Mouse (Mus musculus) gastrocnemius, adult 2 months (tissue): ENCODE data around the gene Chrne. TPM values are rescaled to one million over a fixed set of nuclear protein-coding genes. Genes with fewer than 3 reads are reported as not detected.

Experiments
- DNase-seq: peaks from one replicate; pipeline ENCODE4 v3.0.0; 2022
- H3K27ac ChIP-seq: fragments of 200-600 bp; 2 replicates; pipeline ENCODE4 v1.8.1; 2022; ENCODE audit warnings: mild to moderate bottlenecking
- H3K4me3 ChIP-seq: fragments of 200-600 bp; 2 replicates; pipeline ENCODE4 v1.8.1; 2022; ENCODE audit warnings: mild to moderate bottlenecking, moderate library complexity
- CTCF ChIP-seq: fragments of 200-600 bp; IDR thresholded peaks from 2 replicates; pipeline ENCODE4 v1.8.1; 2022; ENCODE audit warnings: antibody characterized with exemption, mild to moderate bottlenecking, moderate library complexity
- intact Hi-C: fragments of 180-260 bp; cut with DNase I; formaldehyde crosslinking; loops from one replicate; pipeline ENCODE4 v1.15.1; 2025
- total RNA-seq, 2 experiments: library from RNA; stranded (reverse); gene quantifications; 2 replicates each; pipeline ENCODE4 v1.2.3; 2021

Chrne gene
- total RNA-seq, 2 experiments from 2014 or later, result 11.0 to 18.4 TPM

DNA sequence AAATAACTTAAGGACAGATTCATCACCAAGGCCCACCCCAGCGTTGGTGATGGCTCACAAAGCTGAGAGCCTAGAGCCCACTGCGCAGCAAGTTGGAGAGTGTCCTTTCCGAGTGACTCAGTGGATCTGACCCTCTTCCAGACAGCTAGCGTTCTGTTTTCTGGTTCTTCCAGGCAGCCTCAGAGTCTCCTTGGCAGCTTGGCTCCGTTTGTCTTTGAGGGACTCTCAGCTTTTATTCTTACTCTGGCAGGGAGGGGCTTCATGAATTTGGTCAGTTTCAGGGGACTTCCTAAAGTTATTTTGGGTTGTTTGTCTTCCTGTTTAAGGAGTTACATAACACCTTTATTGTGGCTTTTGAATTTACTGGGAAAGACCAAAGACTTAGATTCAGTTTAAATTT, 32.1 kb downstream of the Chrne start:
- intact Hi-C loops, result no loop called here
- TF ChIP-seq CTCF, result no peak
- Histone ChIP-seq H3K27ac (peak overlapping the region; percentile 79), H3K4me3 (no peak overlapping the region)
- DNase-seq, result no peak

GRCm38 (mm10) chr11:70586261-70586660, 32.8 kb downstream of the Chrne start:
- intact Hi-C loops, result no loop called here
- TF ChIP-seq CTCF, result no peak
- no peak for DNase-seq
- no peak overlapping the region for H3K4me3 ChIP-seq
- H3K27ac ChIP-seq, result peak overlapping the region; percentile 79

- Histone ChIP-seq H3K4me3 (peak overlapping the region; percentile 15; the same call in 1 of the 2 replicates), H3K27ac (peak overlapping the region; percentile 79)
- intact Hi-C loops, result no loop called here
- DNase-seq, result peak; percentile 84
- no peak for TF ChIP-seq CTCF
Observed at GRCm38 (mm10) chr11:70585457-70585856, 33.6 kb downstream of the Chrne start.

DNA sequence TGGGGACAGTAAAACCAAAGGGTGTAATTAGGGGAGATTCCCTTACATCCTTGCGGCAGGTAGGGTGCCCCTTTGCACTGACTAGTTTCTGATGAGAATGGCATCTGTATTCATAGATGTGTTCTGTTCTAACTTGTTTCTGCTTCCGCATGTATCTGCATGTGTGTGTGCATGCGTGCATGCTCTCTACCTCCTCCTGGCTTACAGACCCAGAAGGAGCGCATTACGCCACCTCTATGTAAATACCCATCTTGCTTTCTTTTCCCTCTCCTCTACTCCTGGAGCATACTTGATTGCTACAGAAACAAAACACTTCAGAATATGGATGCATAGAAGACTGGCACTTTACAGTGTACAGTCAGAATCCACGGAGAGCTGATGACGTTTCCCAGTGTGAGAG, 35.2 kb downstream of the Chrne start:
- TF ChIP-seq CTCF, result no peak
- H3K4me3 ChIP-seq, result no peak overlapping the region
- no peak for DNase-seq
- intact Hi-C loops, result no loop called here
- H3K27ac ChIP-seq, result peak overlapping the region; percentile 57; the same call in 1 of the 2 replicates

DNA sequence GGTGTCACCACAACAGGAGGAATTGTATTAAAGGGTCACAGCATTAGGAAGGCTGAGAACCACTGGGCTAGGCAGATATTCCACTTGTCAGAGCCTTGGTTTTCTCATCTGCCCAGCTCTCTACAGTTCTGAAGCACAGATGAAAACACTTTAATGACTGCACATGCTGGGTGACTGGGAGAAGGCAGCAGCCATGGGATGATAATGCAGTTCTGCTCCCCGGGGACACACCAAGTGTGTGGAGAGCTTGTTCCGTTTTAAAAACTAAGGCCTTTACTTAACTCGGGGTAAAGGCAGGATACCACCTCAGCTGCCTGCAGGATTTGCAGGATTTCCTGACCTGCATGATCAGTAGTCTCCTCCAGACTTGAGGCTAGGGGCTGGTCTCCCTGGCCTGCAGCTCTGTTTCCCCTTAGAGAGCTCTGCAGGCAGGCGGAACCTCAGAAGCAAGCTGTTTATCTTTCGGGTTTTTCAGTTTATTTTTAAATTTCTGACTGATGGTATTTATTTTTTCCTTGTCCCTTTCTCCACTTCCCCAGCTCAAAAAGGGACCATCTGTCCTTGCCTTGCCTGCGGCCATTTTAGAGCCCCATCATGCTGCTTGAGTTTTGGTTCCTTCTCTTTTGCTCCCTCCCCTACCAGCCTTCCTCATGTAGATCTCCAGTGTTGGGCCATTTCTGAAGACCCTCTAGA, 35.8 kb downstream of the Chrne start:
- TF ChIP-seq CTCF, result no peak
- Histone ChIP-seq H3K27ac (peak overlapping the region; percentile 57), H3K4me3 (no peak overlapping the region)
- DNase-seq, result no peak
- intact Hi-C loops, result no loop called here

GRCm38 (mm10) chr11:70582196-70582595, 36.8 kb downstream of the Chrne start:
- DNase-seq, result no peak
- intact Hi-C loops, result no loop called here
- no peak overlapping the region for H3K4me3 ChIP-seq
- no peak for TF ChIP-seq CTCF
- H3K27ac ChIP-seq, result peak overlapping the region; percentile 57; the same call in 1 of the 2 replicates

DNA sequence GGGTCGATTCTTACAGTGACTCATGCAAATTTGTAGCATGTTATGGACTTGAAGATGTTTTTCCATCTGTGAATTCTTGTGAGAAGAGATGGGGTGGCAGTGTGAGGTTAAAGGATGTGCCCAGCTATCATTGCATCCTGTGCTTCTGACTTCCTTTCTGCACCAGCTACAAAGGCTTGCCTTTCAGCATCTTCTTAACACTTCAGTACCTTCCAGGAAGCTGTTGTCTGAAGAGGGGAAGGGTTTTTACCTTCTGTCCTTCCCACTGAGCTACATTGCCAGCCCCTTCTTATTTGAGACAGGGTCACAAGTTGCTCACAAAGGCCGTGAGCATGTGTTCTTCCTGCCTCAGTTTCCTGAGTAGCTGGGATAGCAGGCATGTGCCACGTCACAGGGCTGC, 38.1 kb downstream of the Chrne start:
- TF ChIP-seq CTCF, result no peak
- intact Hi-C loops, result no loop called here
- Histone ChIP-seq H3K27ac (no peak overlapping the region), H3K4me3 (no peak overlapping the region)
- DNase-seq, result no peak

- TF ChIP-seq CTCF, result no peak
- intact Hi-C loops, result no loop called here
- Histone ChIP-seq H3K4me3 (no peak overlapping the region), H3K27ac (peak overlapping the region; percentile 66)
- DNase-seq, result no peak
Observed at GRCm38 (mm10) chr11:70580358-70580720, 38.7 kb downstream of the Chrne start.

GRCm38 (mm10) chr11:70579710-70580357, 39.2 kb downstream of the Chrne start:
- peak overlapping the region; percentile 66 for H3K27ac ChIP-seq
- no peak for TF ChIP-seq CTCF
- intact Hi-C loops, result no loop called here
- no peak for DNase-seq
- H3K4me3 ChIP-seq, result no peak overlapping the region

GRCm38 (mm10) chr11:70578962-70579361, 40.1 kb downstream of the Chrne start:
- DNase-seq, result no peak
- TF ChIP-seq CTCF, result no peak
- Histone ChIP-seq H3K4me3 (no peak overlapping the region), H3K27ac (peak overlapping the region; percentile 50)
- intact Hi-C loops, result no loop called here

GRCm38 (mm10) chr11:70577201-70577600, 41.8 kb downstream of the Chrne start:
- intact Hi-C loops, result no loop called here
- DNase-seq, result no peak
- Histone ChIP-seq H3K4me3 (no peak overlapping the region), H3K27ac (peak overlapping the region; percentile 50; the same call in 1 of the 2 replicates)
- no peak for TF ChIP-seq CTCF

- H3K27ac ChIP-seq, result no peak overlapping the region
- TF ChIP-seq CTCF, result no peak
- intact Hi-C loops, result no loop called here
- H3K4me3 ChIP-seq, result no peak overlapping the region
- DNase-seq, result no peak
Observed at GRCm38 (mm10) chr11:70573872-70574271, 45.1 kb downstream of the Chrne start.

DNA sequence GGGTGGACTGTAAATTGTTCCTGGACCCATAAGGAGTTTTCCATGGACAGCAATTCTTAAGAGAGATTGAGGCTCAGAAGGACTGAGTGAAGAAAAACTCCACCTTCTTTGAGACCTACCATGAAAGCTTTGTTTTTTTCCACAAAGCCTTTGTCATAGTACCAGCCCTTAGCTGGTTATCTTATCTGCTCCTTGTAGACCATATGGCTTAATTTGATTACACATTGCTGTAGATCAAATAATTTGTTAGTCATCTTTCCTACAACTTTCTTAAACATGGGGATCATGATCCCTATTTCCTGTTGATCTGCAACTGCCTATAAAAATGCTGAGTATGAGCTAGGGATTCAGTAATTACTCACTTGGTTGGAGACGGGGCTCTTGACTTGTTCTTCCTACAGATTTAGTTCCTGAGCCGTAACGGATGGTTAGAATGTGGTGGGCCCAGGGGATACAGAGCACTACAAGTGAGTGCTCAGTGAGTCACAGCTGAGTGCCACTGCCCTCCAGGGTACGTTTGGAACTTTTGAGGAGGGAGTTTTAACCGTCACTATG, 46.6 kb downstream of the Chrne start:
- intact Hi-C loops, result no loop called here
- H3K27ac ChIP-seq, result no peak overlapping the region

More for the DNA sequence above, 46.6 kb downstream of the Chrne start:
- no peak for DNase-seq
- TF ChIP-seq CTCF, result no peak
- H3K4me3 ChIP-seq, result no peak overlapping the region
